Mouse (Mus musculus) neural tube, embryonic 10.5 days (tissue): ENCODE data around the gene Med13l.

Source experiments
- DNase-seq: peaks from one replicate; pipeline ENCODE4 v3.0.0-alpha.2; 2017; ENCODE audit warnings: low spot score; ENCODE audit errors: extremely low spot score

Gene Med13l

GRCm38 (mm10) chr5:118654599-118654998, 94.1 kb downstream of the Med13l start:
- no peak for DNase-seq

GRCm38 (mm10) chr5:118655025-118655424, 94.5 kb downstream of the Med13l start:
- DNase-seq, result no peak

GRCm38 (mm10) chr5:118655428-118655827, 94.9 kb downstream of the Med13l start:
- DNase-seq, result no peak

GRCm38 (mm10) chr5:118655966-118656365, 95.5 kb downstream of the Med13l start:
- DNase-seq, result no peak

GRCm38 (mm10) chr5:118658256-118658837, 97.9 kb downstream of the Med13l start:
- no peak for DNase-seq

- no peak for DNase-seq
Observed at GRCm38 (mm10) chr5:118659713-118660112, 99.2 kb downstream of the Med13l start.

GRCm38 (mm10) chr5:118661751-118662150, 101.3 kb downstream of the Med13l start:
- no peak for DNase-seq

GRCm38 (mm10) chr5:118663999-118664398, 103.5 kb downstream of the Med13l start:
- no peak for DNase-seq

- no peak for DNase-seq
Observed at GRCm38 (mm10) chr5:118665023-118665422, 104.5 kb downstream of the Med13l start.

GRCm38 (mm10) chr5:118666437-118667207, 106.1 kb downstream of the Med13l start:
- DNase-seq, result peak; percentile 45

GRCm38 (mm10) chr5:118667863-118668262, 107.4 kb downstream of the Med13l start:
- DNase-seq, result no peak

- DNase-seq, result no peak
Observed at GRCm38 (mm10) chr5:118668931-118669330, 108.5 kb downstream of the Med13l start.

- DNase-seq, result no peak
Observed at GRCm38 (mm10) chr5:118672111-118672510, 111.6 kb downstream of the Med13l start.

GRCm38 (mm10) chr5:118673859-118674258, 113.4 kb downstream of the Med13l start:
- no peak for DNase-seq

- no peak for DNase-seq
Observed at GRCm38 (mm10) chr5:118674321-118674720, 113.8 kb downstream of the Med13l start.

GRCm38 (mm10) chr5:118675697-118676096, 115.2 kb downstream of the Med13l start:
- no peak for DNase-seq

- no peak for DNase-seq
Observed at GRCm38 (mm10) chr5:118676151-118676918, 115.9 kb downstream of the Med13l start.

- no peak for DNase-seq
Observed at GRCm38 (mm10) chr5:118679283-118679835, 118.9 kb downstream of the Med13l start.

GRCm38 (mm10) chr5:118680853-118681252, 120.4 kb downstream of the Med13l start:
- no peak for DNase-seq

- DNase-seq, result no peak
Observed at GRCm38 (mm10) chr5:118682007-118682406, 121.5 kb downstream of the Med13l start.

- DNase-seq, result no peak
Observed at GRCm38 (mm10) chr5:118685145-118685544, 124.7 kb downstream of the Med13l start.

GRCm38 (mm10) chr5:118686021-118686420, 125.5 kb downstream of the Med13l start:
- no peak for DNase-seq
